Mouse (Mus musculus) spleen, postnatal 36 days (tissue): Measurements from ENCODE around the gene Cyp17a1.

ENCODE experiments used
- DNase-seq, 2 experiments: peaks; one replicate each; pipeline ENCODE4 v3.0.0; 2022; ENCODE audit warnings: low spot score in 2 of 2, mixed read lengths in 1 of 2

Cyp17a1 gene

GRCm38 (mm10) chr19:46617361-46617760 lies 55.6 kb downstream of the Cyp17a1 start:
- DNase-seq, result no peak
